Mouse (Mus musculus): ENCODE data around the gene Tdrd9. TPM values are rescaled to one million over a fixed set of nuclear protein-coding genes. Genes with fewer than 3 reads are reported as not detected.
A peak's percentile ranks its signal among the peaks of the same experiment; 100 is the strongest.

Tdrd9 gene
- polyA plus RNA-seq, 1 experiment from 2014 or later: 0.18 TPM

GRCm38 (mm10) chr12:112111323-112111722 is 140.0 kb downstream of the Tdrd9 start:
- H3K4me1 ChIP-seq (ENCODE audit: insufficient read depth): no peaks in the 10 kb centered on the region
- no peaks in the 10 kb centered on the region for H3K36me3 ChIP-seq (ENCODE audit: insufficient read depth)
- ATAC-seq (ENCODE audit: insufficient read depth) (no peak), DNase-seq (no peak)
- 80% methylated on average over 5 of the region's 5 CpGs for WGBS
- no peak overlapping the region for H3K9ac ChIP-seq
- no peak overlapping the region for H3K4me3 ChIP-seq (ENCODE audit: low read depth, low read length)
- no peak for TF ChIP-seq CTCF (IDR thresholded peaks at IDR 0.05; ENCODE audit: low read depth)
- no peaks in the 10 kb centered on the region for H3K9me3 ChIP-seq (ENCODE audit: low read depth, low read length)
- no peak overlapping the region for H3K4me2 ChIP-seq
- no peaks in the 10 kb centered on the region for H3K27me3 ChIP-seq (ENCODE audit: insufficient read depth, low read length)
- H3K27ac ChIP-seq (ENCODE audit: low read depth): no peak overlapping the region

- WGBS: 92% methylated on average over 6 of the region's 6 CpGs
- no peaks in the 10 kb centered on the region for H3K27me3 ChIP-seq (ENCODE audit: insufficient read depth, low read length)
- H3K9me3 ChIP-seq (ENCODE audit: low read depth, low read length): no peaks in the 10 kb centered on the region
- H3K4me3 ChIP-seq (ENCODE audit: low read depth, low read length): no peak overlapping the region
- ATAC-seq (ENCODE audit: insufficient read depth) (no peak), DNase-seq (no peak)
- no peak overlapping the region for H3K27ac ChIP-seq (ENCODE audit: low read depth)
- TF ChIP-seq CTCF (IDR thresholded peaks at IDR 0.05; ENCODE audit: low read depth): no peak
- H3K9ac ChIP-seq: no peak overlapping the region
- no peak overlapping the region for H3K4me2 ChIP-seq
- no peaks in the 10 kb centered on the region for H3K36me3 ChIP-seq (ENCODE audit: insufficient read depth)
- H3K4me1 ChIP-seq (ENCODE audit: insufficient read depth): no peaks in the 10 kb centered on the region
Measured at GRCm38 (mm10) chr12:112112235-112112634, 140.9 kb downstream of the Tdrd9 start.

GRCm38 (mm10) chr12:112112686-112113396 is 141.5 kb downstream of the Tdrd9 start:
- 16% methylated on average over 13 of the region's 13 CpGs for WGBS
- no peaks in the 10 kb centered on the region for H3K27me3 ChIP-seq (ENCODE audit: insufficient read depth, low read length)
- H3K27ac ChIP-seq (ENCODE audit: low read depth): no peak overlapping the region
- TF ChIP-seq CTCF (IDR thresholded peaks at IDR 0.05; ENCODE audit: low read depth): no peak
- H3K9me3 ChIP-seq (ENCODE audit: low read depth, low read length): no peaks in the 10 kb centered on the region
- no peaks in the 10 kb centered on the region for H3K4me1 ChIP-seq (ENCODE audit: insufficient read depth)
- no peak overlapping the region for H3K4me3 ChIP-seq (ENCODE audit: low read depth, low read length)
- ATAC-seq (ENCODE audit: insufficient read depth) (peak; percentile 48; the same call in 1 of the 2 replicates), DNase-seq (no peak)
- no peak overlapping the region for H3K9ac ChIP-seq
- H3K36me3 ChIP-seq (ENCODE audit: insufficient read depth): no peaks in the 10 kb centered on the region
- H3K4me2 ChIP-seq: no peak overlapping the region

GRCm38 (mm10) chr12:112113710-112114109 is 142.4 kb downstream of the Tdrd9 start:
- Histone ChIP-seq H3K36me3 (ENCODE audit: insufficient read depth) (no peaks in the 10 kb centered on the region), H3K9me3 (ENCODE audit: low read depth, low read length) (no peaks in the 10 kb centered on the region), H3K27me3 (ENCODE audit: insufficient read depth, low read length) (no peaks in the 10 kb centered on the region), H3K9ac (no peak overlapping the region), H3K4me1 (ENCODE audit: insufficient read depth) (no peaks in the 10 kb centered on the region), H3K4me2 (no peak overlapping the region), H3K27ac (ENCODE audit: low read depth) (no peak overlapping the region), H3K4me3 (ENCODE audit: low read depth, low read length) (no peak overlapping the region)
- WGBS: 13% methylated on average over 7 of the region's 7 CpGs
- DNase-seq (peak; percentile 92), ATAC-seq (ENCODE audit: insufficient read depth) (peak; percentile 66)
- peak; percentile 99 for TF ChIP-seq CTCF (IDR thresholded peaks at IDR 0.05; ENCODE audit: low read depth)

- Histone ChIP-seq H3K4me2 (no peak overlapping the region), H3K4me3 (ENCODE audit: low read depth, low read length) (no peak overlapping the region), H3K4me1 (ENCODE audit: insufficient read depth) (no peaks in the 10 kb centered on the region), H3K27me3 (ENCODE audit: insufficient read depth, low read length) (no peaks in the 10 kb centered on the region), H3K9ac (no peak overlapping the region), H3K9me3 (ENCODE audit: low read depth, low read length) (no peaks in the 10 kb centered on the region), H3K36me3 (ENCODE audit: insufficient read depth) (no peaks in the 10 kb centered on the region), H3K27ac (ENCODE audit: low read depth) (no peak overlapping the region)
- DNase-seq (no peak), ATAC-seq (ENCODE audit: insufficient read depth) (no peak)
- 81% methylated on average over 5 of the region's 5 CpGs for WGBS
- TF ChIP-seq CTCF (IDR thresholded peaks at IDR 0.05; ENCODE audit: low read depth): no peak
Measured at GRCm38 (mm10) chr12:112117006-112117405, 145.6 kb downstream of the Tdrd9 start.

GRCm38 (mm10) chr12:112117649-112118048 is 146.3 kb downstream of the Tdrd9 start:
- Histone ChIP-seq H3K27ac (ENCODE audit: low read depth) (no peak overlapping the region), H3K4me3 (ENCODE audit: low read depth, low read length) (no peak overlapping the region), H3K27me3 (ENCODE audit: insufficient read depth, low read length) (no peaks in the 10 kb centered on the region), H3K9ac (no peak overlapping the region), H3K4me1 (ENCODE audit: insufficient read depth) (no peaks in the 10 kb centered on the region), H3K9me3 (ENCODE audit: low read depth, low read length) (no peaks in the 10 kb centered on the region), H3K4me2 (no peak overlapping the region), H3K36me3 (ENCODE audit: insufficient read depth) (no peaks in the 10 kb centered on the region)
- DNase-seq (no peak), ATAC-seq (ENCODE audit: insufficient read depth) (no peak)
- TF ChIP-seq CTCF (IDR thresholded peaks at IDR 0.05; ENCODE audit: low read depth): no peak
- WGBS: 71% methylated on average over 7 of the region's 7 CpGs

Small RNA genes lying within 50 kb of the gene (microRNA-seq; reads per million reads assigned to microRNA genes)
- gene Mir3073a (ENCODE audit: borderline number of aligned reads): not detected
- gene Mir3073b (ENCODE audit: borderline number of aligned reads): not detected

Other genes with a start within 250 kb of the Tdrd9 start
- 90.5 and 96.7 TPM in 2 replicates for gene Klc1, start 212.7 kb upstream of the Tdrd9 start, polyA plus RNA-seq (2014; fragmentation: Nextera tagmentation; extraction: Ambion mirVana)
- 15.7 and 16.9 TPM in 2 replicates for gene Xrcc3, start 157.7 kb upstream of the Tdrd9 start, polyA plus RNA-seq (2014; fragmentation: Nextera tagmentation; extraction: Ambion mirVana)
- gene Zfyve21, start 157.4 kb upstream of the Tdrd9 start, polyA plus RNA-seq (2014; fragmentation: Nextera tagmentation; extraction: Ambion mirVana): 111 and 112 TPM in 2 replicates
- 28.9 and 29.0 TPM in 2 replicates for gene Ppp1r13b, start 63.4 kb upstream of the Tdrd9 start, polyA plus RNA-seq (2014; fragmentation: Nextera tagmentation; extraction: Ambion mirVana)
- gene Atp5mpl, start 4.6 kb upstream of the Tdrd9 start, polyA plus RNA-seq (2014; fragmentation: Nextera tagmentation; extraction: Ambion mirVana): 647 and 712 TPM in 2 replicates
- not detected in 2 replicates for gene Rd3l, start 9.8 kb downstream of the Tdrd9 start, polyA plus RNA-seq (2014; fragmentation: Nextera tagmentation; extraction: Ambion mirVana)
- gene Aspg, start 135.1 kb downstream of the Tdrd9 start, polyA plus RNA-seq (2014; fragmentation: Nextera tagmentation; extraction: Ambion mirVana): 1.6 TPM in 2 replicates
- gene Kif26a, start 174.6 kb downstream of the Tdrd9 start, polyA plus RNA-seq (2014; fragmentation: Nextera tagmentation; extraction: Ambion mirVana): 2.2 and 2.3 TPM in 2 replicates